Mouse (Mus musculus) heart, embryonic 16.5 days (tissue): Measurements from ENCODE around the gene Znrd1. TPM values are rescaled to one million over a fixed set of nuclear protein-coding genes. Genes with fewer than 3 reads are reported as not detected.

ENCODE experiments used
- ATAC-seq: fragments of 200-750 bp; cut with Nextera tagmentation; replicated peaks from 2 replicates; pipeline ENCODE4 v1.8.0; 2017; ENCODE audit warnings: moderate number of reproducible peaks; ENCODE audit not compliant: insufficient read depth, low FRiP score; ENCODE audit errors: extremely low read depth
- H3K27ac ChIP-seq: fragments of 300-500 bp; sonication (generic); 2 replicates; pipeline ENCODE4 v1.5.1; 2014; ENCODE audit warnings: mild to moderate bottlenecking, low read length, control low read depth, moderate library complexity
- H3K27me3 ChIP-seq: fragments of 300-500 bp; sonication (generic); 2 replicates; pipeline ENCODE4 v1.6.1; 2014; ENCODE audit warnings: low read length, mixed read lengths; ENCODE audit not compliant: control insufficient read depth, insufficient read depth
- H3K36me3 ChIP-seq: fragments of 300-500 bp; sonication (generic); 2 replicates; pipeline ENCODE4 v1.6.1; 2014; ENCODE audit not compliant: control insufficient read depth, insufficient read depth
- H3K4me1 ChIP-seq: fragments of 300-500 bp; sonication (generic); 2 replicates; pipeline ENCODE4 v1.6.1; 2014; ENCODE audit warnings: low read length, mixed read lengths; ENCODE audit not compliant: control insufficient read depth, insufficient read depth
- H3K4me2 ChIP-seq: fragments of 300-500 bp; sonication (generic); 2 replicates; pipeline ENCODE4 v1.6.1; 2014; ENCODE audit warnings: low read depth, mild to moderate bottlenecking, control low read depth, low read length
- H3K4me3 ChIP-seq: fragments of 300-500 bp; sonication (generic); 2 replicates; pipeline ENCODE4 v1.5.1; 2014; ENCODE audit warnings: mild to moderate bottlenecking, control low read depth, low read length
- H3K9ac ChIP-seq: fragments of 300-500 bp; sonication (generic); 2 replicates; pipeline ENCODE4 v1.6.1; 2014; ENCODE audit warnings: low read length, control low read depth
- H3K9me3 ChIP-seq: fragments of 300-500 bp; sonication (generic); replicated peaks from 2 replicates; pipeline ENCODE4 v1.6.1; 2016; ENCODE audit warnings: low read length; ENCODE audit not compliant: control insufficient read depth
- WGBS: fragments of 180-500 bp; shearing (Covaris S2); extraction: QIAGEN DNeasy Blood & Tissue Kit; methylation state at CpG from one replicate; pipeline ENCODE4 v1.1.7; 2014; 5-methylcytosine and 5-hydroxymethylcytosine counted together
- polyA plus RNA-seq: library from polyadenylated mRNA; unstranded; fragments of >200 nt; fragmentation: Nextera tagmentation; extraction: Ambion mirVana; gene quantifications from 2 replicates; pipeline ENCODE4 v1.2.1, GENCODE M21; 2015

The Znrd1 gene
- polyA plus RNA-seq, 1 experiment from 2014 or later, result 41.6 TPM

- H3K36me3 ChIP-seq, result no peaks in the 10 kb centered on the region
- H3K9ac ChIP-seq, result no peak overlapping the region
- H3K27ac ChIP-seq, result no peak overlapping the region
- H3K4me3 ChIP-seq, result no peak overlapping the region
- 57% methylated on average over 8 of the region's 8 CpGs for WGBS
- H3K4me2 ChIP-seq, result no peak overlapping the region
- no peaks in the 10 kb centered on the region for H3K9me3 ChIP-seq
- no peaks in the 10 kb centered on the region for H3K27me3 ChIP-seq
- no peak for ATAC-seq
- H3K4me1 ChIP-seq, result no peaks in the 10 kb centered on the region
Observed at GRCm38 (mm10) chr17:36973271-36973787, 15.0 kb upstream of the Znrd1 start.

- no peaks in the 10 kb centered on the region for H3K4me1 ChIP-seq
- no peaks in the 10 kb centered on the region for H3K27me3 ChIP-seq
- 64% methylated on average over 3 of the region's 3 CpGs for WGBS
- no peaks in the 10 kb centered on the region for H3K9me3 ChIP-seq
- no peak overlapping the region for H3K4me3 ChIP-seq
- ATAC-seq, result no peak
- H3K9ac ChIP-seq, result no peak overlapping the region
- H3K27ac ChIP-seq, result no peak overlapping the region
- H3K4me2 ChIP-seq, result no peak overlapping the region
- no peaks in the 10 kb centered on the region for H3K36me3 ChIP-seq
Observed at GRCm38 (mm10) chr17:36972791-36973190, 14.4 kb upstream of the Znrd1 start.

GRCm38 (mm10) chr17:36971172-36971850 is 13.0 kb upstream of the Znrd1 start:
- Histone ChIP-seq H3K4me3 (no peak overlapping the region), H3K9me3 (no peaks in the 10 kb centered on the region), H3K9ac (no peak overlapping the region), H3K36me3 (no peaks in the 10 kb centered on the region), H3K27me3 (no peaks in the 10 kb centered on the region), H3K27ac (no peak overlapping the region), H3K4me2 (no peak overlapping the region), H3K4me1 (no peaks in the 10 kb centered on the region)
- WGBS, result 83% methylated on average over 6 of the region's 6 CpGs
- no peak for ATAC-seq

GRCm38 (mm10) chr17:36970316-36970890 is 12.0 kb upstream of the Znrd1 start:
- no peaks in the 10 kb centered on the region for H3K27me3 ChIP-seq
- H3K4me2 ChIP-seq, result no peak overlapping the region
- no peak for ATAC-seq
- H3K9me3 ChIP-seq, result no peaks in the 10 kb centered on the region
- no peak overlapping the region for H3K9ac ChIP-seq
- WGBS, result 76% methylated on average over 14 of the region's 14 CpGs
- H3K36me3 ChIP-seq, result no peaks in the 10 kb centered on the region
- no peaks in the 10 kb centered on the region for H3K4me1 ChIP-seq
- H3K4me3 ChIP-seq, result no peak overlapping the region
- no peak overlapping the region for H3K27ac ChIP-seq

- Histone ChIP-seq H3K4me3 (no peak overlapping the region), H3K4me2 (no peak overlapping the region)
Observed at GRCm38 (mm10) chr17:36966875-36967274, 8.5 kb upstream of the Znrd1 start.

GRCm38 (mm10) chr17:36961125-36961524 is 2.8 kb upstream of the Znrd1 start:
- no peak for ATAC-seq
- Histone ChIP-seq H3K4me2 (no peak overlapping the region), H3K36me3 (peaks cover 8% of the 10 kb centered on the region), H3K27ac (no peak overlapping the region), H3K9ac (no peak overlapping the region), H3K27me3 (no peaks in the 10 kb centered on the region), H3K4me3 (no peak overlapping the region), H3K9me3 (no peaks in the 10 kb centered on the region), H3K4me1 (peaks cover 10% of the 10 kb centered on the region)
- 80% methylated on average over 1 of the region's 1 CpGs for WGBS

More at GRCm38 (mm10) chr17:36966875-36967274, 8.5 kb upstream of the Znrd1 start:
- no peak for ATAC-seq
- H3K36me3 ChIP-seq, result peaks cover 4% of the 10 kb centered on the region; the same call in 1 of the 2 replicates
- no peaks in the 10 kb centered on the region for H3K27me3 ChIP-seq
- no peak overlapping the region for H3K9ac ChIP-seq
- WGBS, result 74% methylated on average over 1 of the region's 1 CpGs
- H3K27ac ChIP-seq, result no peak overlapping the region
- no peaks in the 10 kb centered on the region for H3K9me3 ChIP-seq
- H3K4me1 ChIP-seq, result no peaks in the 10 kb centered on the region

GRCm38 (mm10) chr17:36958884-36959283 is 525 bp upstream of the Znrd1 start:
- H3K27ac ChIP-seq, result peak overlapping the region; percentile 76
- H3K9ac ChIP-seq, result peak overlapping the region; percentile 88
- peaks cover 10% of the 10 kb centered on the region for H3K4me1 ChIP-seq
- H3K4me2 ChIP-seq, result peak overlapping the region; percentile 87
- ATAC-seq, result no peak
- H3K9me3 ChIP-seq, result no peaks in the 10 kb centered on the region
- WGBS, result 7% methylated on average over 12 of the region's 12 CpGs
- peaks cover 6% of the 10 kb centered on the region for H3K36me3 ChIP-seq
- H3K4me3 ChIP-seq, result peak overlapping the region; percentile 85
- no peaks in the 10 kb centered on the region for H3K27me3 ChIP-seq

- WGBS, result 81% methylated on average over 1 of the region's 1 CpGs
- H3K36me3 ChIP-seq, result peaks cover 15% of the 10 kb centered on the region
- no peaks in the 10 kb centered on the region for H3K9me3 ChIP-seq
- H3K4me2 ChIP-seq, result no peak overlapping the region
- H3K27ac ChIP-seq, result no peak overlapping the region
- no peak overlapping the region for H3K9ac ChIP-seq
- no peaks in the 10 kb centered on the region for H3K27me3 ChIP-seq
- no peak for ATAC-seq
- no peak overlapping the region for H3K4me3 ChIP-seq
- H3K4me1 ChIP-seq, result peaks cover 9% of the 10 kb centered on the region
Observed at GRCm38 (mm10) chr17:36953062-36953461, 5.3 kb downstream of the Znrd1 start.

- no peak for ATAC-seq
- WGBS, result 86% methylated on average over 2 of the region's 2 CpGs
- peaks cover 15% of the 10 kb centered on the region for H3K36me3 ChIP-seq
- H3K9me3 ChIP-seq, result no peaks in the 10 kb centered on the region
- no peak overlapping the region for H3K9ac ChIP-seq
- H3K27ac ChIP-seq, result no peak overlapping the region
- peaks cover 8% of the 10 kb centered on the region for H3K4me1 ChIP-seq
- no peaks in the 10 kb centered on the region for H3K27me3 ChIP-seq
- no peak overlapping the region for H3K4me2 ChIP-seq
- H3K4me3 ChIP-seq, result no peak overlapping the region
Observed at GRCm38 (mm10) chr17:36952631-36953030, 5.7 kb downstream of the Znrd1 start.
